Mouse (Mus musculus) layer of hippocampus, postnatal 25 days (tissue): ENCODE measurements around the gene Mroh2a. TPM values are rescaled to one million over a fixed set of nuclear protein-coding genes. Genes with fewer than 3 reads are reported as not detected.

Source experiments
- DNase-seq, 2 experiments: peaks; one replicate each; pipeline ENCODE4 v3.0.0; 2022; ENCODE audit warnings: mixed read lengths in 2 of 2, low spot score in 1 of 2; ENCODE audit errors: extremely low spot score in 1 of 2
- total RNA-seq, 2 experiments: library from RNA; stranded (reverse); gene quantifications; 2 replicates each; pipeline ENCODE4 v1.2.3; 2021

Mroh2a gene
- total RNA-seq, 2 experiments from 2014 or later = 0.21 TPM; not detected in 1

DNA sequence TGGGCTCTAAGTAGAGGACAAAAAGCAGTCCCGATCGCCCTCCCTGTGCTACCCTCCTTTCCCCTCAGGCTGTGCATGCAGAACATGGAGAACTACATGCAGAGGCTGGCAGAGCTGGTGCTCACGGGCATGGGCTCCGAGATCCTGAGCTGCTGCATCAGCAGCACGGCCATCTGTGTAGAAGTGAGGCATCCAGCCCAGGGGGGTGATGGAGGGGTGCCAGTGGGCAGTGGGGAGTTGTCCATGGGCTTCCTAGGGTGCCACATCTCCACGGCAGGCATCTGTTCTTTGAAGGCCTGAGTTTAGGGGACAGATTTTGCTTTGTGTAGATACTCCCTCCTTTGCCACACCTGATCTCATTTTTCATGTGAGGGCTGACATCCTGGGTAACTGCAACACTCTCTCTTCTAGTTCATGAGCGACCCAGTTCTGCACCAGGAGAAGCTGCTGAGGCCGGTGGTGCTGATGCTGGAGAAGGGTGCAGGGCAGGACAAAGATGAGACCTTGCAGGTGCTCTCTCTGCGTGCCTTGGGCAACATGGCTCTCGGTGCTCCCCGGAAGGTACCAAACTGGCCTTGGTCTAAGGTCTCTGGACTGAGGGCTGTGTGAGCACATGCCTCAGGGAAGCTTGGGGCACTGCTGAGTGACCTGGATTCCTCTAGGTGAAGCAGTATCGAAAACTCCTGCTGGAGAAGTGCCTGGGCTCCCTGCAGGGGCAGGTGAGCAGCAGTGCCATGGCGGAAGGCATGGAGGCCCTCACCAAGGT lies 29.4 kb downstream of the Mroh2a start:
- DNase-seq = no peak

- DNase-seq = no peak
These were observed 30.3 kb downstream of the Mroh2a start for GRCm38 (mm10) chr1:88256886-88257663.

DNA sequence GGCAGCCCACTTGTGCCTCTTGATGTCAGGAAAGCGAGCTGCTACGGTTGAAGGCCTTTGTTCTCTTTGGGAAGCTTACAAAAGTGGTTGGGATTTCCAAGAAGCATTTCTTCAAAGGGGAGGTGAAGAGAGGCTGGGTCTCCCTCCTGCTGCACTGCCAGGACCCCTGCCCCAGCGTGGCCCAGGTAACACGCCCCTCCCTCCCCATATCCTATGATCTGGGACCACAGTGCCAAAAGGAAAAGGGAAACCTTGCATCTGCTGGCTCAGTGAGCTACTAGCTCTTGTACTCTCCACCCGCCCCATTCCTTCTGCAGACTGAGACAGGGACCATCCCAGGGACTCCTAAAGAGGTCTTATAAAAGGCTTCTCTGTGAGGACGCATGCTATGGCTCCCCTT lies 30.9 kb downstream of the Mroh2a start:
- DNase-seq = no peak

DNA sequence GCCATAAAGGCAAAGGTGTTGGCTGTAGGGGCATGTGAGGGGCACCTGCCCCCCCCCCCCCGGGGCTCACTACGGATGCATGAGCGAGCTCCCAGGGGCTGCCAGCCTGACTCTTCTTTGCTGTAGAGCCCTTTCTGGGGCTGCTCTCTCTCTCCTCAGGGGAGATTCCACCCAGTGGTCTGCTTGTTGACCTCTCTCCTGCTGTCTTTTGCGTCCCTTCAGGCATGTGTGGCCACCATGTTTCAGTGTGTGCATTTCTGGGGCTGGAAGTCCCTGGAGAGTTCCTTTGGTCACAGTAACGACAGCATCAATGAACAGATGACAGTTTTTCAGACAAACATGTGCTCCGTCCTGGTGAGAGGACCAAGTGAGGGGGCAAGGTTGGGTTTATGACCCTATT lies 31.6 kb downstream of the Mroh2a start:
- no peak for DNase-seq

GRCm38 (mm10) chr1:88258881-88259642 lies 32.3 kb downstream of the Mroh2a start:
- peak in 1 of 2 experiments; percentile 58 for DNase-seq

- no peak for DNase-seq
These were observed 32.8 kb downstream of the Mroh2a start for GRCm38 (mm10) chr1:88259643-88260024.

GRCm38 (mm10) chr1:88260114-88260513 lies 33.3 kb downstream of the Mroh2a start:
- no peak for DNase-seq

- no peak for DNase-seq
These were observed 34.0 kb downstream of the Mroh2a start for GRCm38 (mm10) chr1:88260604-88261377.

DNA sequence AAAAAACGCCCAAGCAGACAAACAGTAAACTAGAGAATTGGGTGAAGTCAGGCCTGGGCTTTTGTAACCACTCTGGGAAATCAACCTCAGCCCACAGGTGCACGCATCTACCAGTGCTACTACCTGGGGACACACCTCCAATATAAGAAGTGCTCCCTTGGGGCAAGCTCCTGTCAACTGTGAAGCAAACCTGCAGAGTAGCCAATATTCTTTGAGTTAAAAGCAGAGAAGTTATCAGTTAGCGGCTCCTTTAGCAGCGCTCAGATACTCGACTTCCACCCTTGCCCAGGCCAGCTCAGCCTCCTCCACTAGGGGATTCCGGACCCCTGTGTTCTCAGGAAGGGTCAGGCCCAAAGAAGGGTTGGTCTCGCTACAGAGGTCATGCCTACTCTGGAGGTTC lies 34.9 kb downstream of the Mroh2a start:
- no peak for DNase-seq

DNA sequence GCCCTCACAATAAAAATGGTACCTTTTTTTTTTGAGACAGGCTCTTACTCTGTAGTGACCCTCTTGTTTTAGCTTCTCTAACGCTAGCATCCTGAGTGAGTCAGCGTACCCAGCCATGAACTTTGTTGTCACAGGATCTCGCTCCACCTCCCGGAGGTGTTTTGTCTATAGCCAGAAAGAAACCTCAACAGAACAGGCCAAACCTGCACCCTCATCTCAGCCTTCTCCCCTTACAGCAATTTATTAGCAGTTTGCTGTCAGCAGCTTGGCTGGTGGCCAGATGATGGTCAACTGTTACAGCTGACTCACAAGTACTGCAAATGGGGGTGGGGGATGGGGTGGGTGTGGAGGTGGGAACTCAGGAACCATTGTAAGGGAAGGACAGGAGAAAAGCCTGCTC lies 35.5 kb downstream of the Mroh2a start:
- peak in 1 of 2 experiments; percentile 57 for DNase-seq

- no peak for DNase-seq
These were observed 36.2 kb downstream of the Mroh2a start for GRCm38 (mm10) chr1:88262961-88263360.

GRCm38 (mm10) chr1:88263778-88264177 lies 37.0 kb downstream of the Mroh2a start:
- DNase-seq = no peak

DNA sequence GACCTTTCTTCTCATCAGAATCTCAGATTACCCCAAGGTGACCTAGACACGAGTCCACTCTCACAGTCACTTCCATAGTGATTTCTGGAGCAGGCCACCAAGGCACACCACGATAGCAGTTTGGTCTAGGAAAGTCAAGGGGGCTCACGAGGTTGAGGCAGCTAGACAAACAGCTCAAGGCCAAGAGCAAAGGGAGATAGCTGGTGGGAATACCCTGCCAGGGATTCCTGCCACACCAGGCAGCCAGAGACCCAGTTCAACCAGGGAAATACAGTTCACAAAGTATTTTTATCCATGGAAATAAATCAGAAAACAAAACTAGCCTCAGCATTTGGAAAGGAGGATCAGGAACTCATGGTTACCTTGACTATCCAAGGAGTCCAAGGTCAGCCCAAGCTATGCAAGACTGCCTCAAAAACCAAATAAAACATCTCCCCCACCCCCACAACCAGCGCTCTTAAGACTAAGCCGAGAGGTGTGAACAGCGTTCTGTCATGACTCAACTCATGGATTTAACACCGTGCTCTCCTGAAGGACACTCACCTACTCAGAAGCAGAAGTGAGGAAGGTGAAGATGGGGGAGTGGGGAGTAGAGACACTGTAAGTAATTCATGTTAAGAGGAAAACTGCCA lies 37.6 kb downstream of the Mroh2a start:
- no peak for DNase-seq

DNA sequence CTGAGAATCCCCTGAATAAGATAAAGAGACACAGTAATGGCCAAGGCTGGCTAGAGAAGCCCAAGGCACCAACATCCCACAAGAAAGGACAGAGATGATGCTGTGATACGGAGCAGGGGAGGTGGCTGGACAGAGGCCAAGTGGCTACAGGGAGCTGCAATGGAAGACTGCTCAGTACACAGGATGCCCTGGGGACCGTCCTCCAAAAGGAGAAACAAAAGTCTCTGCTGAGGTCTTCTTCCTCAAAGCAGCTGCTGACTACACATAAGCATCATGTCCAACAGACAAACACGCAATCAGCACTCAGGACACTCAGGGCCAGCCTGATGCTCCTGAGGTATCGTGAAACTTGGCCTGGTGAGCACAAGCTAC lies 38.1 kb downstream of the Mroh2a start:
- no peak for DNase-seq

DNA sequence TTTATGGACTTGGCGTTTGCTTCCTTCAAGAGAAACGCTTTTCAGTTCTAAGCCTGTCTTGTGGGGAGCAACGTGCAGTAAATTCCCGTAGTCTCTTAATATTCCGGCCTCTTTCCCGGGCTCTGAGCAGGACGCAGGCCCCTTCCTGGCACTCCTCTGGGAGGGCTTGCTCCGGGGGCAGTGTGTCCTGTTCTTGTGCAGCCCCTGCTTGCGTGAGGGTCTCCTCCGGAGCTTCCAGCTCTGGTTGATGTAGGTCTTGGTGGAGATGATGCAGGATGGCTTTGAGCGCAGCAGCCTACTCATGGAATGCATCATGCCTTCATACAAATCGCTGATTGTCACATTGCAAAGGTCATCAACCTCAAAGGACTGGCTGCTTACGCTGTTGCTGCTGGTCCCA lies 39.3 kb downstream of the Mroh2a start:
- no peak for DNase-seq

DNA sequence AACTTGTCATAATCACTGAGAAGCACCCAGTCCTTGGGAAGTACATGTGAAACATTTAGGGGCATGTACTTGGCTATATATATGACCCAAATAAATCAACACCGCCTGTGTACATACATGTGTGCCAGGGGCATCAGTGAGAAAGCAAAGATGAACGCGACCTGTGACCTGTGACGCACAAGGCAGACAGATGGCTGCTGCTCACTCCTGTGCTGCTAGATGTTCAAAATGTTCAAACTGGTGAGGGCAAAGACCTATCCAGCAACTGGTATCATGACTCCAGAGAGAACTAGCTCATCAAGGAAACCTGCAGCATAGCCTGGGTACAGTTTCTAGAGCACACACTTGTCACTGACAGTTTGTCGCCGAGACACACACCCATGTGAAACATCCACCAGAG lies 40.7 kb downstream of the Mroh2a start:
- no peak for DNase-seq

DNA sequence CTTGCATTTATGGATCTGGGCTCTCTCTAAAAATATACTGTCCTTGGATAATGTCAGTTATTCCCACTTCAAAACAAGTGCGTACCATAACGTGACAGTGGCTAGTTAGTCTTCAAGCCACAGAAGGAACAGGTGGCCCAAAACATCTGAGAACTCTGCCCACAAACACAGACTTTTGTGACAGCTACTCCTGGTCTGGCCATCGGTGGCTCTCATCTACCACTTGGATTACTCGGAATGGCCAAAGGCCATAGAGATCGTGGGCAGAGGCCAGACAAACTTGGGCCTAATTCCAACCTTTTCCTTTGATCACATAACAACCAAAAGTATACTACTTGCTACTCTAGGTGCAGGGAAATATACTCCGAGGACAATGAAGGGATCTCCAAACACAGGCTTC lies 41.3 kb downstream of the Mroh2a start:
- no peak for DNase-seq

- DNase-seq = no peak
These were observed 42.9 kb downstream of the Mroh2a start for GRCm38 (mm10) chr1:88269539-88270309.

GRCm38 (mm10) chr1:88272851-88273250 lies 46.1 kb downstream of the Mroh2a start:
- peak in 1 of 2 experiments; percentile 2 for DNase-seq
